Mouse (Mus musculus): Measurements from ENCODE around the gene Zfp583.
A peak's percentile ranks its signal among the peaks of the same experiment; 100 is the strongest.
"Not testable (repeated sequence)": the region's sequence is repeated elsewhere in the genome, so short reads cannot be mapped to it uniquely, and the experiment has no call there.

Gene Zfp583

DNA sequence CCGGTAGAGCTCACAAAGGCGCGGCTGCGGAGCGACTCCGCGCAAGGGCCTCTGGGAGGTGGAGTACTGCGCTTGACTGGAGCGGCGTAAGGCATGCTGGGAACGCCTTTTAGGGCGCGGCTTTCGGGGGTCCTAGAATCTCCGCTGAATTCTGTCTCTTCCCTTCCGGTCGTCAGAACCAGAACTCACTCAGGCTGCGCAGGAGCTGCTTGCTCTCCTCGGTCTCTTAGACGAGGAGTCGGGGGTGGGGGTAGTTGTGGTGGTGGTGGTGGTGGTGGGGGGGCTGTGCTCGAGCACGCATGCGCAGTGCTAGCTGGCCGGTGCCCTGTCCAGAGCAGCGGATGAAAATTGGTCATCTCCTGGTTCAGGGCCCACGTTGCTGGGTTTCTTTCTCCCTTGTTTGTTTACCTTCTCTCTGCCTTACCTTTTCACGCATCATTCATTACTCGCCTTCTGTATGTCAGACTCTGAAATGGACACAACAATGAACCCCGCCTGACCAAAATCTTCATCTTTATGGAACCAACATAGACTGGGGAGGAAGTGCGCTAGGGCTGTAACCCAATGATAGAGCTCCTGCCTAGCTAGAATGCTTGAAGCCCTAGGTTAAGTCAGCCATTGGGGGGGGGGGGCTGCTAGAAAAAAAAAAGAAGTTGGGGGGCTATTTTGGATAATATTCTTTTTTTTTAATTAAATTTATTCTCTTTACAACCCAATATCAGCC lies at the start of gene Zfp583:
Gene Zfp583 (minus strand): TSS at position 53 of the 724 bp plus-strand sequence.
- DNase-seq (ENCODE audit: low spot score) = peak; percentile 72

DNA sequence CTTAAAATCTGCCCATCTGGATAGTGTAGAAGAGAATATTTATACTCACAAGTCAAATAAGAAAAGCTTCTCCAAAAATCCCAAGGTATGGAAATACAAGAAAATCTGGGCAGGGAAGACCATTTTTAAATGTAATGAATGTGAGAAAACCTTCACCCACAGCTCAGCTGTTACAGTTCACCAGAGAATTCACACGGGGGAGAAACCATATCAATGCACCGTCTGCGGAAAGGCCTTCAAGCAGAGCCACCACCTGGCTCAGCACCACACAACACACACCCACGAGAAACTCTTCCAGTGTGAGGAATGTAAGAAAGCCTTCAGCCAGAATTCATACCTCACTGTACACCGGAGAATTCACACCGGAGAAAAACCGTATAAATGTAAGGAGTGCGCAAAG lies 47.4 kb upstream of the Zfp583 start:
- peak; percentile 63 for DNase-seq (ENCODE audit: low spot score)

DNA sequence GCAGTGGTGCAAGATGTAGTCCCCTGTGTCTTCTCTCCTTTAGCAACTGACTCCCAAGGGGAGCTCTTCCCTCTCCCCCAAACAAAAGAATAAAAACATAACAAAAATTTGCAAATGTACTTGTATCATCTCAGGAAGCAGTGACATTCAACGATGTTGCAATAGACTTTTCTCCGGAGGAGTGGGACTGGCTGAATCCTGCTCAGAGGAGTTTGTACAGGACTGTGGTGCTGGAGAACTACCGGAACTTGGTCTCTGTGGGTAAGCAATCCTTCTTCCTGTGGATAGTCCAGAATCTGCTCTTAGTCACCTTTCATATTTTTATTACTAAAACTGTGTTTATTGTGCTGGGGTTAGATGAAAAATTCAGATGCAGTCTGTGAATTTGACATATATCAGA lies 41.9 kb upstream of the Zfp583 start:
- DNase-seq (ENCODE audit: low spot score) = no peak

DNA sequence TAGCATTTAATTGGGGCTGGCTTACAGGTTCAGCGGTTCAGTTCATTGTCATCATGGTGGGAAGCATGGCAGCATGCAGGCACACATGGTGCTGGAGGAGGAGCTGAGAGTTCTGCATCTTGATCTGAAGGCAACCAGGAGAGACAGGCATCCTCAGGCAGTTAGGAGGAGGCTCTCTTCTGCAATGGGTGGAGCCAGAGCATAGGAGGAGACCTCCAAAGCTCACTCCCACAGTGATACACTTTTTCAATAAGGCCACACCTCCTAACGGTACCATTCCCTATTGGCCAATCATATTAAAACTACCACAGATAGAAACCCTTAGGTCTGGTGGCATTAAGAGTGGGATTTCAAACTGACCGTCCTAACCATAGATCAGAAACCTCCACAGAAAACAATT lies 38.4 kb upstream of the Zfp583 start:
- no peak for DNase-seq (ENCODE audit: low spot score)

DNA sequence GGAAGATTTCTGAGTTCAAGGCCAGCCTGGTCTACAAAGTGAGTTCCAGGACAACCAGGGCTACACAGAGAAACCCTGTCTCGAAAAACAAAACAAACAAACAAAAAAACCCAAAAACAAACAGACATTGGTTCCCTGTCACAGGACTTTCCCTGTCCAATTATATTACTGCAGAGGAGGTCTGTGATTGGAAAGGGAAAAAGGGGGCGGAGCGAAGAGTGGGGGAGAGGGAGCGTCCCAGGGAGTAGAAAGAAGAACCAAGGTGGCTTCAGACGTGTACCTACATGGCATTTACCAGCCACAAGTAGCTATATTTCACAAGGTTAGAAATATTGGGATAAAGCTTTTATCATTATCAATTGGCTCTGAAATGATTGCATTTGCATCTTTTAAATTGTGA lies 37.1 kb upstream of the Zfp583 start:
- not testable (repeated sequence) for DNase-seq (ENCODE audit: low spot score)

DNA sequence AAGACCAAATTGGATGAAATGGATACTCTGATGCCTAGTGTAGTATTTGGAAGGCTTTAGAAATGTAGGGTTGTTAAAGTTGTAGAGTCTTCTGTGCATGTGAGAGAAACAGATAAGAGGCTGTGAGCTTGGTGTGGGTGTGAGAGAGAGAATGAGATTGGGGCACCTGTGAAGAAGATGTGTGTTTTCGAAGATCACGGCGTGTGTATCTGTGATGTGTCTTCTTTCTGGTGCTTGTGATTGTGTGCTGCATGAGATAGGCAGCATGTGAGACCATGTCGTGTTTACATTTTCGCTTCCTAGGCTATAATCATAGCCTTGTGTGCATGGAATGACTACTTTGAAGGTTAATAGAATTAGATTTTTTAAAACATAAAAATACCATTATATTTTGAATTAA lies 36.1 kb upstream of the Zfp583 start:
- no peak for DNase-seq (ENCODE audit: low spot score)

DNA sequence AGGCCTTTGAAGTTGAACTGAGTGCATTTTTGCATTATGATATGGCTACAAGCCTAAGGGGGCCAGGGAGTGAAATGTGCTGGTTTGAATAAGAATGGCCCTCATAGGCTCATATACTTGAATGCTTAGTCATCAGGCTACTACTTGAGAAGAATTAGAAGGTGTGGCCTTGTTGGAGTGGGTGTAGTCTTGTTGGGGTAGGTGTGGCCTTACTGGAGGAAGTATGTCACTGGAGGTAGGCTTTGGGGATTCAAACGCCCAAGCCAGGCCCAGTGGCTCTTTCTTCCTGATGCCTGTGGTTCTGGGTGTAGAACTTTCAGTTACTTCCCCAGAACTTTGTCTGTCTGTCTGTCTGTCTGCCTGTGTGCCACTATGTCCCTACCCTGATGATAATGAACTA lies 33.7 kb upstream of the Zfp583 start:
- DNase-seq (ENCODE audit: low spot score) = no peak

DNA sequence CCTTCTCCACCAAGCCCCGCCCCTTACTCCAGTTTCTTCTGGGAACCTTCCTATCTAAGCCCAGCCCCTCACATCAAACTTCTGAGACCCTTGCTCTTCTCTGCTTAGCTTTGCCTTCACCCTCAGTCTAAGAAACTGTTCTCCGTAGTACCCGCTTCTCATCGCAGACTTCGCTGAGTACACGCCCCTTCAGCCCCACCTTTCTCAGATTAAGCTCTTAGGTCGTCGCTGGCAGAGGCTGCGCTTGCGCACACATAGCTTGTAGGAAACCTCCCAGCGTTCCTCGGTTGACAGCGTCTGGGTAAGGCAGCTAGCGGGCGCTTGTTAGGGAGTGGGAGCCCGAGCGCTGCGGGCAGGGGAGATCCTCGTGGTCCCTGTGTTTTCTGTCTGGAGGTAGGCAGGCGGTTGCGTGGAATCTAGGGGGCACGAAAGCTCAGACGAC lies 32.0 kb upstream of the Zfp583 start, which contains the start of gene Zfp78:
Gene Zfp78 (plus strand): TSS at position 234 of the 442 bp plus-strand sequence.
- DNase-seq (ENCODE audit: low spot score) = no peak

DNA sequence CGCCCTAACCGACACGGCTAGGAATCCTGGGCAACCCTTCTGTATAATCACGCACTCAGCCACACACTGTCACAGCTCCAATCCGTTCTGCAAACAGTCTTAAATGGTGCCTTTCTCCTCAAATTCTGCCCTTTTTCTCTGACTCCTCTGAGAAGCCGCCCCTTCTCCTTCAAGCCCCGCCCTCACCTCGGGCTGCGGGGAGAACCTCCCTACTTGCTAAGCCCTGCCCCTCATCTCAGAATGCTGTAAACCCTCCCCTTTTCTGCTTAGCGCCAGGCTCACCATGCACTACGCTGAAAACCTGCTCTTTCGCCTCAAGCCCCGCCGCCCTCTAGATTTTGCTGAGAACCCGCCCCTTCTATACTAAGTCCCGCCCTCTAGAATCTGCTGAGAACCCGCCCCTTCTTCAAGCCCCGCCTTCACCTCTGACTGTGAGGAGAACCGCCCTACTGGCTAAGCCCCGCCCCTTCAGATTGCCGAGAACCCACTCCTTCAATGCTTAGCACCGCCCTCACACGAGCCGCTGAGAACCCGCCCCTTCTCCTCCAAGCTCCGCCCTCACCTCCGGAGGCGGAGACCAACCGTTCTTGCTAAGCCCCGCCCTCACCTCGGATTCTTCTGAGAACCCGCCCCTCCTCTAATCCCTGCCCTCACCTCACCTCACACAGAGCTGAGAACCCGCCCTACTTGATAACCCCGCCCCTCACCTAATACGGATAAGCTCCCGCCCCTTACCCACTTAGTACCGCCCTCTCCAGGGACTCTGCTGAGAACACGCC lies 31.4 kb upstream of the Zfp583 start:
- DNase-seq (ENCODE audit: low spot score) = peak; percentile 98

DNA sequence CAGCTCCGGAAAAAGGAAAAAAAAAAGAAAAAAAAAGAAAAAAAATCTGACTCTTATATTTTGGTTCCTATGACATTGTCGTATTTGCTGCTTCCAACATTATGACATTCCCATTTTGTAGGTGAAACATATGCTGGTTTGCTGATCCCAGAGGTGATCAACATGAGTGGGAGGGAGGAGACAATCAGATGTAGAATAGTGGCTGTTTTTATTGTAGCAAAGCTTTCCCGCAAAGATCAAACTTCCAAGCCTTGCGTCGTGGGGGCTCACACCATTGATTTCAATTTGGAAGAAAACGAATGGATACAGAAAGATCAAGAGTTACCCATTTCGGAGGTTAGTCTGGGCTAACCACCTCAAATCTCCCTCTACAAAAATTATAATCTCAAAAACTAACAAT lies 30.7 kb upstream of the Zfp583 start:
- no peak for DNase-seq (ENCODE audit: low spot score)

DNA sequence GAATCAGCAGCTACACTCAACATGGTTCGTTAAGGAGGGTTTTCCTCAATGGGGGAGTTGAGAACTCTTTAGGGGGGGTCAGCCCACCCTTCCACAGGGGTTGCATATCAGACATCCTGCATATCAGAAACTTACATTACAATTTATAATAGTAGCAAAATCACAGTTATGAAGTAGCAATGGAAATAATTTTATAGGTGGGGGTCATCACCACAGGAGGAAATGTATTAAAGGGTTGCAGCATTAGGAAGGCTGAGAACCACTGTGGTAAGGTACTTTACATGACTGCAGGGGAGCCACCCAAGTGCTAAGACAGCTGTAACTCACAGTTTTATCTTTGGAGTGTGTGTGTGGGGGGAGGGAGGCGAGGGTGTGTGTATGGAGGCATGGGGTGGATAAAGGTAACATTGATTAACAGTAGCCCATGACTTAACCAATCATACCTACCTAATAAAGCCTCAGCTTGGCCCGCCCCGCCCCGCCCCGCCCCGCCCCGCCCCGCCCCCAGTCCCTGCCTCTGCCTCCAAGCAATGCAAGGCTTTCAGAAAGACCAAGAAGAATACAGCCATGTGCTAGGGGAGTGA lies 29.5 kb upstream of the Zfp583 start:
- no peak for DNase-seq (ENCODE audit: low spot score)

DNA sequence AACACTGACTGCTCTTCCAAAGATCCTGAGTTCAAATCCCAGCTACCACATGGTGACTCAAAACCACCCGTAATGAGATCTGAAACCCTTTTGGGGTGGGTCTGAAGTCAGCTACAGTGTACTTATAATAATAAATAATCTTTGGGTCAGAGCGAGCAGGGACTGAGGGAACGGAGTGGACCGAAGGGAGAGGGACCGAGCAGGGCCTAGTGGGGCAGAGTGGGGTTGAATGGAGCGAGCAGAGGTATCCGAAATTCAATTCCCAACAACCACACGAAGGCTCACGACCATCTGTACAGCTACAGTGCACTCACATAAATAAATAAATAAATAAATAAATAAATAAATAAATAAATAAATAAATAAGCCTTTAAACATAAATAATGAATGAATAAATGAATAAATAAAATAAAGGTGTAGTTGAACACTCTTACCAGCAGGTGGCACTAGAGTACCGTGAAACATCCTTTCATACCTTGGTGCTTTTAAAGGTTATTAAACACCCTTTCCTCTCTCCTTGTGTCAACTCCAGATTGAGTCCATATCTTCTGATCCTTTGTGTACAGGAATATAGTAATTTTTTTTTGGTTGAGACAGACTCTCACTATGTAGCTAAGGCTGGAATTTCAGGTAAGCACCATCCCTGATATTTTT lies 28.0 kb upstream of the Zfp583 start:
- no peak for DNase-seq (ENCODE audit: low spot score)

DNA sequence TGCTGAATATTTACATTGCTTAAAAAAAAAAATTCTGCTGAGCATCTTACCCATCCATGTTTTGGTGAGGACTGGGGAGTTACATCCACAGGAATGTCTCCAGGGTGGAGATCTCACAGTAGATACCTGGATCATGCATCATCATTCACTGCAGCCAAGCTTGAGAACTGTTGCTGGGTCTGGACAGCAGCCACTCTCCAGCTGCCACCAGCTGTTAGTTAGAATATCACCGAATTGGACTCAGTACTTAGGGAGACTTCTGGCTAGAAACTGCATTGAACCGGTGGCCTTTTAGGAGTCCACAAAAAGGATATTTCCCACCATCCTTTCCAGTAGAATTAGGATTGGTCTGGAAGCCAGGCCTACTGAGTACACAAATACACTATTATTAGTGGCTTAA lies 27.0 kb upstream of the Zfp583 start:
- no peak for DNase-seq (ENCODE audit: low spot score)

DNA sequence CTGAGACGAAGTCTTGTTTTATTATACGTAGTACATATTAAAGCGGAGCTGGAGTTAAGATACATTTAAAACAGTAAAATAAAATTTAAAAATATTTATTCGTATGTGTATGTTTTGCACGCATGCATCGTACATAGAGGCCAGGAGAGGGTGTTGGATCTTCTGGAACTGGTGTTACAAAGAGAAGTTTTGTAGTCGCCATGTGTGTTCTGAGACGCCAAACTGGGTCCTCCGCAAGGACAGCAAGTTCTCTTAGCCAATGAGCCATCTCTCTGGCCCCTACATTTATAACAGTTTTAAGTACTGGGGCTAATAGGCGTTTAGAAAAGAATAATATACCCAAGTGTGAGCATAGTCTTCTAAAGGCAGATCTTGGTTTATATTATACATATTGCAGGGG lies 13.0 kb upstream of the Zfp583 start:
- DNase-seq (ENCODE audit: low spot score) = no peak

DNA sequence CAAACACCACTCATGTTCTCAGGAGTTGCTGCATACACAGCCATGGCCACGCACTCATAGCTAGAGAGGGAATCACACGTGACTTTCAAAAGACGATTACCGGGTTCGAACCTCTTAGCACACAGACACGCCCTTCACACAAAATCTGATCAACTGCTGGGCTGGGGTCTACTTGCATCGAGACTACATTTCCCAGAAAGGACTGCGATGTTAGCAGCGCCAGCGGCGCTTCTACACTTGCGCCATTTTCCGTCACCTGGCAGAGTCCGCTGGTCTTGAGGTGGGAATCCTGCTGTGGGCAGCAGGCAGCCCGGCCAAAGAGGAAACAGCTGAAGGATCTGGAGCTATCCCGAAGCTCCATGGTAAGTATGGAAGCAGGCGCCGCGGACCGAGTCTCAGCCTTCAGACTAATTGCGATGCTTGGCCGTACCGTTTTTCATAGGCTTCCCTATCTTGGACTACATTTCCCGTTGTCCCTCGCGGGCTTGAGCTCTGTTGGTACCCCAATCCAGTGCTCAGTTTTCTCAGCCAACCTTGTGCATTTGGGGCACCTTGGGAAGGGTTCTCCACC lies 12.5 kb upstream of the Zfp583 start, which contains the start of gene Gm3854:
Gene Gm3854 (plus strand): TSS at position 259 of the 571 bp plus-strand sequence.
- peak; percentile 74 for DNase-seq (ENCODE audit: low spot score)

DNA sequence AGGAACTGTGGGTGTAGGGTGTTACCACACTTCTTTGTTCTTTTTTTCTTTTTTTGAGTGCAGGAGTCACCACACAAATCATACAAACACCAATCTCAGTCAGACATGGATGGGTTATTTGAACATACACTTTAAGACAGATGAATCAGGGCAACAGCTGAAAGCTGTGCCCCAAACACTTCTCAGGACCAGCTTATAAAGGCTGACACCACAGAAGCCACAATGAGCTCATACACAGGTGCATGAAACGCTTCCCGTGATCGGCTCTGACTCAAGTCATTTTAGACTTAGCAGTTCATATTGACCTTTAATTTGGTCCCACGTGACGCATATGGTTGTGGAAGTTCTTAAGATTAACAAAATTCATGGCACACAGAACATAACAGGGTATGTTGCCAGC lies 8.8 kb upstream of the Zfp583 start:
- DNase-seq (ENCODE audit: low spot score) = no peak

DNA sequence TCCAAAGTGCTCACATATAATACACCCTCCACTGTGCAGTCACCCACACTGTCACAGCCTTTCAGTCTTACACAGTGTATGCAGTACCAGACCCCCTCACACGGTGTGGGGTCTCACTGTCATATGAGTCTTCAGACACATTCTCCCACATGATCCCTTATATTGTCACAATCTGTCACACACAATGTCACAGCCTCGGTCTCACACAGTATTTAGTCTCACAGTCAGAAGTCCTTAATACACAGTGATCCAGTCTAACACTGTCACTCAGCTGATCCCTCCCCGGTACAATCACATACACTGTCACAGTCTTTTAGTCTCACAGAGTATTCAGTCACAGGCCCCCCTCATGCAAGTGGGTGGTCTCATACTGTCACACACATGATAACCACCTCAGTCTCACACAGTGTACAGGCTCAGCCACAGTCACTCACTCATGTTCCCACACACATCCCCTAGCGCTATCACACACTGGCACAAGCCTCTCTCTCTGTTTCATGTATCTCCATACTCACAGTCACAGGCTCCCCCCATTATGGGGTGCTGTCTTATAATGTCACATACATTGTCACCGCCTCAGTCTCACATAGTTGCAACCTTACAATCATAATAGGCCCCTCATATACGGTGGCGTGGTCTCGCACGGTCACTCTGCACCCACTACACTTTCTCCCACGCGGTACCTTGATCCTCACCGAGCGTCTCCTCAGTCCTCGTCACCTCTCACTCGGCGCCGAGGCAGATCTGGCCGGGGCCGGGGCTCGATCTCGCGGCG lies 440 bp downstream of the Zfp583 start:
- DNase-seq (ENCODE audit: low spot score) = peak; percentile 24

DNA sequence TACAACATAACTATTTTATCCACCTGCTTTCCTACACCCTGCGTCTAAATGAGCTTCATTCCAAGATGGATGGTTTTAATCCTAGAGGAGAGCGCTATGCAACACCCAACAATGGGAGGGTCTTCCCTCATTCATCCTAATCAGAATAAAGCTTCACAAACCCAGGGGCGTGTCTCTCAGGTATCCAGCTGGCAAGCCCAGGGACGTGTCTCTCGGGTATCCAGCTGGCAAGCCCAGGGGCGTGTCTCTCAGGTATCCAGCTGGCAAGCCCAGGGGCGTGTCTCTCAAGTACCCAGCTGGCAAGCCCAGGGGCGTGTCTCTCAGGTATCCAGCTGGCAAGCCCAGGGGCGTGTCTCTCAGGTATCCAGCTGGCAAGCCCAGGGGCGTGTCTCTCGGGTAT lies 30.3 kb downstream of the Zfp583 start:
- not testable (repeated sequence) for DNase-seq (ENCODE audit: low spot score)

DNA sequence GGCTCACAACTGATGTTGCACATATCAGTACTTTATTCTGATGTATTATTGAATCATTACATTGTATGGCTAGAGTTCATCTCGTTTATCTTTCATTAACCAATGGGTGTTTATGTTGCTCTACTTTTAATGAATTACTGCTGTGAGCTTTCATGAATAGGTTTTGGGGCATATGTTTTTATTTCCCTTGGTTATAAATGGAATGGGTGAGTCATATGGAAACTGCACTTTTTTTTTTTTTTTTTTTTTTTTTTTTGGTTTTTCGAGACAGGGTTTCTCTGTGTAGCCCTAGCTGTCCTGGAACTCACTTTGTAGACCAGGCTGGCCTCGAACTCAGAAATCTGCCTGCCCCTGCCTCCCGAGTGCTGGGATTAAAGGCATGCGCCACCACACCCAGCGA lies 40.0 kb downstream of the Zfp583 start:
- not testable (repeated sequence) for DNase-seq (ENCODE audit: low spot score)

DNA sequence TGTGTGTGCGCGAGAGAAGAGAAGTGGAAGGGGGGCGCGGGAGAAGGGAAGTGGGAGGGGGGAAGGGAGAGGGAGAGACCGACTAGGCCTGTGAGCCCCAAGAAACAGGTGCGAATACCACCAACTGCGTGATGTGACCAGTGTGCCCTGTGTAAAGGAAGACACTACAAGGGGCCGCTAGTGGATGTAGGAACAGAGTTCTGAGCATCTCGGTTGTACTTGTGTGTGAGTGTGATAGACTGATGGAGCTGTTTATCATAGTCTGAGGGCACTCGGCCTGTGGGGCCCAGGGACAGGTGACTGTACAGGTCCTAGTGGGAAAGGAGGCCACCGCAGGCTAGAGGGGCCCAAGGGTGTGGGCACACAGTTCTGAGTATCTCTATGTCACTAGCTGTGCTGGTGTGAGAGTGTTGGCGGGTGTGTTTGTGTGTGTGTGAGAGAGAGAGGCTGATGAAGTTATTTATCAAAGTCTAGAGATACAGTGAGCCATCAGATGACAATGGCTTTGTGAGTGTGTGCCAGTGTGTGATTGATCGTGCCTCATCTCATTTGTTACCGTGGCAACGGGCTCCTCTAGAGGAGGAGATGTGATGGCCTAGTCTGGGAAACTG lies 44.1 kb downstream of the Zfp583 start:
- no peak for DNase-seq (ENCODE audit: low spot score)
